Mouse (Mus musculus) MEL (cell line): ENCODE data around the gene Cdk15. TPM values are rescaled to one million over a fixed set of nuclear protein-coding genes. Genes with fewer than 3 reads are reported as not detected.

ENCODE experiments used
- DNase-seq: peaks from one replicate; pipeline ENCODE4 v3.0.0; 2011; ENCODE audit warnings: low read depth, low spot score
- H3K27ac ChIP-seq: 2 replicates; pipeline ENCODE4 v1.5.1; 2012; ENCODE audit warnings: low read depth, mild to moderate bottlenecking, control low read depth, low read length, moderate library complexity; ENCODE audit not compliant: control insufficient read depth
- H3K27me3 ChIP-seq, 2 experiments: fragments of 150-350 bp in 1 of 2; sonication (generic) in 1 of 2; 2 replicates each; pipeline ENCODE4 v1.6.1; 2012; ENCODE audit warnings: low read length in 2 of 2, mild to moderate bottlenecking in 2 of 2, improper control_type of control experiment in 1 of 2, moderate library complexity in 1 of 2; ENCODE audit not compliant: insufficient read depth in 2 of 2, control insufficient read depth in 1 of 2
- H3K36me3 ChIP-seq, 2 experiments: 2 replicates each; pipeline ENCODE4 v1.6.1; 2012 to 2014; ENCODE audit warnings: low read length in 2 of 2, improper control_type of control experiment in 1 of 2, inconsistent platforms in 1 of 2, mild to moderate bottlenecking in 1 of 2; ENCODE audit not compliant: insufficient read depth in 2 of 2, control insufficient read depth in 1 of 2
- H3K4me1 ChIP-seq, 2 experiments: fragments of 150-350 bp in 1 of 2; sonication (generic) in 1 of 2; 2 replicates each; pipeline ENCODE4 v1.6.1; 2012; ENCODE audit warnings: low read length in 2 of 2, improper control_type of control experiment in 1 of 2, mild to moderate bottlenecking in 1 of 2; ENCODE audit not compliant: insufficient read depth in 2 of 2, control insufficient read depth in 1 of 2
- H3K4me3 ChIP-seq, 2 experiments: fragments of 150-350 bp in 1 of 2; sonication (generic) in 1 of 2; 2 replicates each; pipeline ENCODE4 v1.5.1; 2012; ENCODE audit warnings: low read depth in 2 of 2, low read length in 2 of 2, mild to moderate bottlenecking in 2 of 2, moderate library complexity in 2 of 2, control low read depth in 1 of 2, improper control_type of control experiment in 1 of 2; ENCODE audit not compliant: control insufficient read depth in 1 of 2, insufficient read depth in 1 of 2
- H3K79me2 ChIP-seq: 2 replicates; pipeline ENCODE4 v1.6.1; 2012; ENCODE audit warnings: mild to moderate bottlenecking, low read length, moderate library complexity; ENCODE audit not compliant: control insufficient read depth, poor library complexity, insufficient read depth
- H3K9ac ChIP-seq: 2 replicates; pipeline ENCODE4 v1.6.1; 2012; ENCODE audit warnings: low read depth, mild to moderate bottlenecking, control low read depth, low read length, moderate library complexity; ENCODE audit not compliant: control insufficient read depth, poor library complexity, severe bottlenecking
- H3K9me3 ChIP-seq: fragments of 150-350 bp; sonication (generic); replicated peaks from 2 replicates; pipeline ENCODE4 v1.6.1; 2012; ENCODE audit warnings: mild to moderate bottlenecking, low read length, improper control_type of control experiment, moderate library complexity; ENCODE audit not compliant: insufficient read depth
- CTCF ChIP-seq, 3 experiments: IDR thresholded peaks in 2 of 3; conservative IDR thresholded peaks in 1 of 3; 2 replicates each; pipeline ENCODE4 v1.5.1; 2011 to 2012; ENCODE audit warnings: low read length in 3 of 3, low read depth in 2 of 3, mild to moderate bottlenecking in 2 of 3, improper control_type of control experiment in 1 of 3, inconsistent platforms in 1 of 3, mixed read lengths in 1 of 3, moderate library complexity in 1 of 3; ENCODE audit not compliant: control insufficient read depth in 1 of 3, insufficient read depth in 1 of 3, poor library complexity in 1 of 3, severe bottlenecking in 1 of 3
- E2F4 ChIP-seq: IDR thresholded peaks from 2 replicates; pipeline ENCODE4 v1.6.1; 2011; ENCODE audit warnings: low read depth, low read length, improper control_type of control experiment, borderline replicate concordance
- EP300 ChIP-seq, 2 experiments: IDR thresholded peaks; 2 replicates each; pipeline ENCODE4 v1.6.1; 2011; ENCODE audit warnings: improper control_type of control experiment in 2 of 2, low read length in 2 of 2, low read depth in 1 of 2, mild to moderate bottlenecking in 1 of 2
- GATA1 ChIP-seq: IDR thresholded peaks from 2 replicates; pipeline ENCODE4 v1.6.1; 2011; ENCODE audit warnings: low read depth, low read length, improper control_type of control experiment
- HCFC1 ChIP-seq: IDR thresholded peaks from 2 replicates; pipeline ENCODE4 v1.6.1; 2012; ENCODE audit warnings: low read depth, mild to moderate bottlenecking, inconsistent platforms, low read length, improper control_type of control experiment, moderate library complexity
- JUND ChIP-seq: IDR thresholded peaks from 2 replicates; pipeline ENCODE4 v1.6.1; 2011; ENCODE audit warnings: low read depth, mild to moderate bottlenecking, improper control_type of control experiment, low read length
- KAT2A ChIP-seq: conservative IDR thresholded peaks from 2 replicates; pipeline ENCODE4 v1.6.1; 2012; ENCODE audit warnings: low read depth, low read length, improper control_type of control experiment, inconsistent platforms
- MAX ChIP-seq: IDR thresholded peaks from 2 replicates; pipeline ENCODE4 v1.6.1; 2011; ENCODE audit warnings: low read length, improper control_type of control experiment
- MAZ ChIP-seq: IDR thresholded peaks from 2 replicates; pipeline ENCODE4 v1.6.1; 2012; ENCODE audit warnings: low read depth, mild to moderate bottlenecking, inconsistent platforms, low read length, improper control_type of control experiment
- MXI1 ChIP-seq: IDR thresholded peaks from 2 replicates; pipeline ENCODE4 v1.6.1; 2011; ENCODE audit warnings: mild to moderate bottlenecking, low read depth, low read length, improper control_type of control experiment
- NRF1 ChIP-seq: IDR thresholded peaks from 2 replicates; pipeline ENCODE4 v1.6.1; 2014; ENCODE audit warnings: low read depth, mild to moderate bottlenecking, inconsistent platforms, low read length, improper control_type of control experiment, moderate library complexity; ENCODE audit not compliant: poor library complexity, insufficient read depth, severe bottlenecking
- POLR2AphosphoS2 ChIP-seq: IDR thresholded peaks from 2 replicates; pipeline ENCODE4 v1.6.1; 2011; ENCODE audit warnings: low read length, improper control_type of control experiment
- POLR2AphosphoS5 ChIP-seq: IDR thresholded peaks from 2 replicates; pipeline ENCODE4 v1.6.1; 2012; ENCODE audit warnings: low read depth, borderline replicate concordance, mild to moderate bottlenecking, inconsistent platforms, low read length, moderate library complexity, mixed read lengths
- SIN3A ChIP-seq: IDR thresholded peaks from 2 replicates; pipeline ENCODE4 v1.6.1; 2012; ENCODE audit warnings: low read length, improper control_type of control experiment, inconsistent platforms
- SMC3 ChIP-seq: IDR thresholded peaks from 2 replicates; pipeline ENCODE4 v1.6.1; 2011; ENCODE audit warnings: low read depth, low read length, improper control_type of control experiment
- TAL1 ChIP-seq: IDR thresholded peaks from 2 replicates; pipeline ENCODE4 v1.6.1; 2012; ENCODE audit warnings: mild to moderate bottlenecking, inconsistent platforms, low read length, moderate library complexity, mixed read lengths
- UBTF ChIP-seq: IDR thresholded peaks from 2 replicates; pipeline ENCODE4 v1.6.1; 2012; ENCODE audit warnings: low read depth, mild to moderate bottlenecking, inconsistent platforms, low read length, improper control_type of control experiment, moderate library complexity, borderline replicate concordance; ENCODE audit not compliant: insufficient read depth
- USF1 ChIP-seq: IDR thresholded peaks from 2 replicates; pipeline ENCODE4 v1.6.1; 2014; ENCODE audit warnings: low read depth, mild to moderate bottlenecking, inconsistent platforms, low read length, improper control_type of control experiment, moderate library complexity
- ZKSCAN1 ChIP-seq: IDR thresholded peaks from 2 replicates; pipeline ENCODE4 v1.6.1; 2012; ENCODE audit warnings: low read depth, mild to moderate bottlenecking, inconsistent platforms, low read length, improper control_type of control experiment, moderate library complexity
- polyA plus RNA-seq, 2 experiments: library from polyadenylated mRNA; stranded (reverse) in 1 of 2; unstranded in 1 of 2; fragments of >175 nt in 1 of 2; fragments of >200 nt in 1 of 2; gene quantifications; 2 replicates each; pipeline versions ENCODE4 v1.2.1 to v1.2.4; 2012; ENCODE audit warnings: low replicate concordance in 2 of 2, low read depth in 1 of 2; ENCODE audit not compliant: insufficient read length in 2 of 2, insufficient read depth in 1 of 2, missing spikeins in 1 of 2
- total RNA-seq: library from RNA; depleted of rRNA; stranded (reverse); fragments of 300-350 nt; gene quantifications from 2 replicates; pipeline ENCODE4 v1.2.3, GENCODE M21; 2012

The Cdk15 gene
- total and polyA plus RNA-seq, 3 experiments, result not detected

DNA sequence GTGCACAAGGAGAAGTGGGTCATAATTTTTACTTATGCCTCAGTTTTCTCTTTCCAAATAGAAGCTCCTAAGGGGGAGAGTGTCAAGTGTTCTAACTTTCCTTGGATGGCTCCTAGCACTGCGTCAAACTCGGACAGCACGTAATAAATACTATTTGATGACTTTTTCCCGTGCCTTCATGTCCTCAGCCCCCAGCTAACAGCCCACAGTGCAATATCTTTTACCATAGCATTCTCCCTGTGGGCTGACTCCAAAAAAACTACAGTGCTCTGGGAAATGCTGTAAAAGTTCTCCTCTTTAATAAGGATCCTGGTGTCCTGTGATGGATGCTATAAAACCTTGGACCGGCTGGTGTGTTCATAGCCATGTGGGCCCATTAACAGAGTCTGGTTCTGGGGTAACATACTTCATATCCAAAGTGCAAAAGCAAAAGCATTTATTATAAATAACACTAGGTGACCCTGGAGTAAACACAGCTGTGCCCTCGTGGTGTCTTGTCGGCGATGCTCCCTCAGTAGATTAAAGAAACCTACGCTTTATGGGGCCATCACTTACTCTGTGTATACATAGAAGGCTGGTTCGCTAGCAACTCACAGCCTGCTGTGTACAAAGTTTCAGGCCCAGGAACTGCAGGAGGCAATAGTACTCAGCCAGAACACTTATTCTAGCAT is 112.1 kb downstream of the Cdk15 start:
- H3K27me3 ChIP-seq, result no peaks in the 10 kb centered on the region
- no peaks in the 10 kb centered on the region for H3K79me2 ChIP-seq
- no peak overlapping the region for H3K4me3 ChIP-seq
- peaks cover 0 to 35% of the 10 kb centered on the region in 2 experiments; a peak in 2 of 4 replicates for H3K36me3 ChIP-seq
- no peak for DNase-seq
- H3K27ac ChIP-seq, result peak overlapping the region; percentile 40; the same call in 1 of the 2 replicates
- peaks cover 27 to 45% of the 10 kb centered on the region in 2 experiments for H3K4me1 ChIP-seq
- no peak overlapping the region for H3K9ac ChIP-seq
- no peaks in the 10 kb centered on the region for H3K9me3 ChIP-seq
- no peak for TF ChIP-seq CTCF (IDR thresholded peaks at IDR 0.05 in 2 of 3, conservative IDR thresholded peaks at IDR 0.05 in 1 of 3; ENCODE audit: control insufficient read depth in 1 of 3, insufficient read depth in 1 of 3, low read depth in 2 of 3, low read length in 3 of 3, poor library complexity in 1 of 3, severe bottlenecking in 1 of 3)
- no peak for TF ChIP-seq HCFC1
- no peak for TF ChIP-seq TAL1
- TF ChIP-seq NRF1, result no peak
- no peak for TF ChIP-seq POLR2AphosphoS5
- TF ChIP-seq USF1, result no peak
- TF ChIP-seq POLR2AphosphoS2, result no peak
- no peak for TF ChIP-seq GATA1
- TF ChIP-seq KAT2A, result no peak
- TF ChIP-seq MXI1, result no peak
- TF ChIP-seq JUND, result no peak
- no peak for TF ChIP-seq UBTF
- TF ChIP-seq MAX, result no peak
- no peak for TF ChIP-seq ZKSCAN1
- no peak for TF ChIP-seq E2F4
- TF ChIP-seq SIN3A, result no peak
- no peak for TF ChIP-seq EP300 (IDR thresholded peaks at IDR 0.05; ENCODE audit: low read depth in 1 of 2, low read length in 2 of 2)
- TF ChIP-seq, all 39 proteins: peak for 0

DNA sequence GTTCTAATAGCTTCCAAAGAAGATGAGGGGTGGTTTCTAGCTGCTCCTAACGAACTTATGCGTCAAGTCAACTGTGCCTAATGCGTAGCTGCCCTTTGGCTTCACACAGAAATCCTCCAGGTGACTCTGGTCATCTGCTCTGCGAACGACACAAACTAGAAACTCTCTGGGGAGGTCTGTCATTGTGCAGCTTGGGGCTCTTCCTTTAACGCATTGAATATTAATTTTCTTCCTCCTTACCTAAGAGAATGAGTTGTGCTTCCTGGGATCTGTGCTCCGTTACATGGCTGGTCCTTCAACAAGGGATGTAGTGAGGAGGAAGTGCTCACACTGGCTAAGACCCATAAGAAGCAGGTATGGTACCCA is 112.6 kb downstream of the Cdk15 start:
- DNase-seq, result no peak
- Histone ChIP-seq H3K27me3 (no peaks in the 10 kb centered on the region), H3K79me2 (no peaks in the 10 kb centered on the region), H3K4me3 (no peak overlapping the region), H3K36me3 (peaks cover 0 to 34% of the 10 kb centered on the region in 2 experiments; a peak in 2 of 4 replicates), H3K27ac (no peak overlapping the region), H3K9me3 (no peaks in the 10 kb centered on the region), H3K4me1 (peaks cover 27 to 42% of the 10 kb centered on the region in 2 experiments), H3K9ac (no peak overlapping the region)
- TF ChIP-seq MAZ (no peak), UBTF (no peak), SMC3 (no peak)
